Mouse (Mus musculus): Measurements from ENCODE around the gene Cybb.
"Not testable (repeated sequence)": the region's sequence is repeated elsewhere in the genome, so short reads cannot be mapped to it uniquely, and the experiment has no call there.

The Cybb gene

DNA sequence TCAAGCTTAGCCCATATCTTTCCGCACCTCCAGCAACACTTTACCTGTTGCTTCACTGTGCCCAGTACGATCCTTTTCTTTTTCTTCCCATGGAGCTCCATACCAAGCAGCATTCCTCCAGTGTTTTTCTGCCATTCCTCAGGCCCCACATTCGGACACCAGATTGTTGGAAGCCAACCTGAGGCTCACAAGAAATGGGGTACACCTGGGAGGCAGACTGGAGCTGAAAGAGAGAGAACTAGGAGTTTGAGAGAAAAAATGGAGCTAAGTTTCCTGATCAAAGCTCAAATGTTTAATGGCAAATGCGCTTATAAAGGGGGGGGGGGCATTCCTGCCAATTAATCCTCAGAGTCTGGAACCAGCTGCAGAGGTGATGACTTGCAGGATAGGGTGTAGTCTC is at the start of gene Cybb:
Gene Cybb (minus strand): TSS at position 101 of the 400 bp plus-strand sequence.
- no peak for DNase-seq (ENCODE audit: low read depth, low spot score)

DNA sequence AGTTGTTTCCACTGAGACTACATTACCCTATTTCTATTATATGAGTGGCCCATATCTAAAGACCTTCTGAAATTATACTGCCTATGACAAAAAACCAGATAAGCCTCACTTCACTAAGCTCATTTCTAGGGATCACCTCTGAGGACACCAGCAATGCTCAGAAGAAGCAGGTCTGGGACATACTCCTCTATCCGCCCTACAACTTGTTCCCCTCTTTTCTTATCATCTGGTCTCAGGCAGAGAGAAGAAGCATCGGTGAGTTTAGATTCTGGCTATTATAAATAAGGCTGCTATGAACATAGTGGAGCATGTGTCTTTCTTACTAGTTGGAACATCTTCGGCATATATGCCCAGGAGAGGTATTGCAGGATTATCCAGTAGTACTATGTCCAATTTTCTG is 49.3 kb upstream of the Cybb start:
- DNase-seq (ENCODE audit: low read depth, low spot score), result no peak

DNA sequence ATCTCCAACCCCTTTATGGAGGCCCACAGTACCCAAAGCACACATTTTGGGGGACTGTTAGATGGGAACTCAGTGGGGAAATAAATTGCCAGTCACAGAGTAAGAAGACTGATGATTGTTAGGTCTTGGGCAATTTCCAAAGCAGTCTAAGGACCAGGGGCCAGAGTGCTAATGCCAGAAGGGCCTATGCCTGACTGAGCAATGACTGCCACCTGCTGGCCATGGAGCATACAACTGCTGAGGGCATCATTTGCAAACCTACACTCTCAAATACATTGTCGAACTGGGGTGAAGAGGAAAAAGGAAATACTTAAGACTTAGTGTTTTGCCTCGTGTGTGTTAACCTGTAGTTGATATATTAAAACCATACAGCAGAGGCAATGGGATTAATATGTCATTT is 32.4 kb upstream of the Cybb start:
- DNase-seq (ENCODE audit: low read depth, low spot score), result peak; percentile 1

DNA sequence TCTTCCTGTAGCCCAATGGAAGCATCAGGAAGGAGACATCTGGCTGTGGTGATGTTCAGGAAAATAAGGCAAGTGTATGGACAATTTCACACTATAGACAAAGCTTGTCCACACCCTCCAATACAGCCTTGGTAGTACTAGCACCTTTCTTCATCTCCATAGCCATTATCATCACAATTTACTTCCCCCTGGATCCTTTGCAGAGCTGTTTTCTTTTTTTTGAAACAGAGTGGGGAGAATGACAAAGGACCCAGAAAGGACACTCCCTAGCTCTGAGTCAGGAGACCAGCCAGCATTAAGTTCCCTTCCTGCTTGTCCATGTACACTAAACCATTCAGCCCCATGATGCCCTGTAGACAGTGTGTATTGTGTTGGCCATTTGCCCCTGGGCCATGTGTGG is 30.0 kb upstream of the Cybb start:
- DNase-seq (ENCODE audit: low read depth, low spot score), result not testable (repeated sequence)

DNA sequence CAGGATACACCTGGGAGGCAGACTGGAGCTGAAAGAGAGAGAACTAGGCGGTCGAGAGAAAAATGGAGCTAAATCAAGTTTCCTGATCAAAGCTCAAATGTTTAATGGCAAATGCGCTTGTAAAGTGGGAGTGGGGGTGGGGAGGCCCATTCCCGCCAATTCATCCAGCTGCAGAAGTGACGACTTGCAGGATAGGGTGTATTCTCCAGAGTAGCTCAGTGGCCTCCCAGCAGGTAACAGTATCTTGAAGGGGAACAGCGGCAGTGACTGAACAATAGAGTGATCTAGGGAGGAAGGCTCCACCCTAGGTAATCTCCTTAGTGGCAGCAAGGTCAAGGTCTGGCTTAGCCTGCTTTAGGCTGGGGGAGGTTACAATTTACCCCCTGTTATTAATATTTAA is 12.5 kb downstream of the Cybb start:
- not testable (repeated sequence) for DNase-seq (ENCODE audit: low read depth, low spot score)

DNA sequence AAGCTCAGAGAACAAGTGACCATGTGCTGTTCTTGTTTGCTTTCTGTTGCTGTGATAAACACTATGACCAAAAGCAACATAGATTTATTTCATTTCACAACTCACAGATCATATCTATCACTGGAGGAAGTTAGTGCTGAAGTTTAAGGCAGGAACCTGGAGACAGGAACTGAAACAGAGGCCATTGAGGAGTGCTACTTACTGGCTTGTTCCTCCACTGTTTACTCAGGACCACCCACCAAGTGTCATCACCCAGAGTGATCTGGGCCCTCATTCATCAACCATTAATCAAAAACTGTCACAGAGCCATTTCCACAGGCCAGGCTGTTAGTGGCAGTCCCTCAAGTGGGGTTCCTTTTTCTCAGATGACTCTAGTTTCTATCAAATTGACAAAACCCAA is 13.1 kb downstream of the Cybb start:
- no peak for DNase-seq (ENCODE audit: low read depth, low spot score)

DNA sequence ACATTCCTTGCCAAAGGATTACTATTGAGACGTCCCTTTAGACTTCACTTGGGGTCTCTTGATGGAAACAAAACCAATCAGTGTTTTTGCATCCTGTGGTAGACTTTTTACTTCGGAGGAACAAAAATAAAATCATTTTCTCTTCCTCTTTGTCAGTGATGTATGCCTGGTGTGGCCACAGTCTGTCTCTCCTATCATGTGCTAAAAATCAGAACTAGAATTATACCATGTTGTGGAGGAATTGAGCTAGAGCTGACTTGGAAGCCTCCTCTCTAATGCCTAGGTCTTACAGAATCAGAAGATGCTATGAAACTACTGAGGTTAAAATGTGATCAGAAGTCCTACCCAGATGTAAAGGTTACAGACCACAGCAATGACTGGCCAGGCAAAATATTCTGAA is 13.8 kb downstream of the Cybb start:
- no peak for DNase-seq (ENCODE audit: low read depth, low spot score)

DNA sequence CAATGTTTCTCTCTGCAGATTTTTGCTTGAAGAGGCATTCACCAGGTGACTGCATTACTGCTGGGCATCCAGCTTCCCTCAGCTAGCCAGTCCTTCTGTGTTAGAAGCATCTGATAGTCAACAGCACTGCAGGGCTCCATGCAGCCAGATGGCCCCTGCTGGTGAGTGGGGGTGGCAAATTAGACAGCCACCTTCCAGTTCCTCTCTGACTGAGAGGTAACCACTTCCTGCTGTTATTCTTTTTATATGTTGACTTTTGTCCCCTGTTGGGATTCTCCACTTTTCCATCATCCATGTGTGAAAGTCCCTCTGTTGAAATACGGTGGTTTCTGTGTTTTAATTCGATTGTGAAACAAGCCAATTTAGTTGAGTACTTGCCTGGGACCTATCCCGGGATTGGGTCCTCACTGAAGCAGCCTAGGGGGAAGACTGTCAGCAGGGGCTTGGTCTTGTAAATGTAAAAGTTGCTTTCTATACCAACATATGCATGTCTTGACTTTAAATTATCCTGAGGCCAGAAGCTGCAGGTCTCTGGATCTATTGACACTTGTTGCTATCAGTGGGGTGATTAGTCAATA is 16.7 kb downstream of the Cybb start:
- no peak for DNase-seq (ENCODE audit: low read depth, low spot score)

DNA sequence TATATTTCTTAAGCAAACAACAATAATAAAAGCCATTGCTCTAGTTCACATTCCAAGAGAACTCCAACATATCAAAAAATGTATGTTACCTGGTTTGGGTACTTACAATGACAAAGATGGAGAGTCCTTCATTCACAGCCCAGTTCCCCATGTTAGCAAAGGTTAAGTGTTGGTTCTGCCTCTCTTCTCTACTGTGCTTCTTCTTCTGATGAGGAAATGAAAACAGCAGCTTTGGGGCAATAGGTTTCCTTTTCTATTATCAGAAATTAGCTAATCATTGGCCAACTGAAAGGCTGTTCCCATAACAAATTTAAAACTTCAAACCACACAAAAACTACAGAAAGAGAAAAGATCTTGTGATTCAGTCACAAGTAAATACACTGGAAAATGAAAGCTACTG is 18.5 kb downstream of the Cybb start:
- DNase-seq (ENCODE audit: low read depth, low spot score), result no peak

DNA sequence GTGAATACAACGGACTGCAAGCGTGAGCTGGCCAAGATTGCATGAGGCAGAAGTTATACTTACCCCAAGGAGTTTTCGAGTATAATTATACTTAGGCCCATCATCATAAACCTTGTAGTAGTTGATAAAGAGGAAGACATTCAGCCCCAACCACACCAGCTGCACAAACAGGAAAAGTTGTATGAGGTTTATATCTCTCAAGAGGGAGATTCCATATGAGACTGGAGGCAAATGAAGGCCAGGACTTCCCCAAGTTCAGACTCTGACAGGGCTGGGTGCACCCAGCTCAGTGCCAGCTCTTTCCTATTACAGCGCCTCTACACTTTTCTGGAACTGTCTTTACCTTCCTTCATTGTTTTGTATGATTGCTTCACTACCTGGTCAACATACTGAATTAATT is 20.6 kb downstream of the Cybb start:
- DNase-seq (ENCODE audit: low read depth, low spot score), result no peak

DNA sequence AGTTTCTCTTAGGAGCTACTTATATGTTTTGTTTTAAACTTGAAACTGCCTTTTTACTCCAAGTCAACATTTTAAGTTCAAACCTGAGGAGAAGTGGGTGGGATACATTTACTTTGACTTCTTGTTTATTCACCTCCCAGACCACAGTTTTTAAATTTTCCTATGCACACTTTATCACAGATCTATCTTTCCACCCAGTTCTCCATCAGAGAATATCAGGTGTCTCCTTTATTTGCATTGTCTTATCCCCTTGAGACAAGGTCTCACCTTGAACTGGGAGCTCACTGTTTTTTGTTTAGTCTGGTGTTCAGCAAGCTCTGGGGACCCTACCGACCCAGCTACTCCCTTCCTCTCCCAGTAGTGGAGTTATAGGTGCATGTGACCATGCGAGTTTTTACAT is 21.7 kb downstream of the Cybb start:
- DNase-seq (ENCODE audit: low read depth, low spot score), result no peak

DNA sequence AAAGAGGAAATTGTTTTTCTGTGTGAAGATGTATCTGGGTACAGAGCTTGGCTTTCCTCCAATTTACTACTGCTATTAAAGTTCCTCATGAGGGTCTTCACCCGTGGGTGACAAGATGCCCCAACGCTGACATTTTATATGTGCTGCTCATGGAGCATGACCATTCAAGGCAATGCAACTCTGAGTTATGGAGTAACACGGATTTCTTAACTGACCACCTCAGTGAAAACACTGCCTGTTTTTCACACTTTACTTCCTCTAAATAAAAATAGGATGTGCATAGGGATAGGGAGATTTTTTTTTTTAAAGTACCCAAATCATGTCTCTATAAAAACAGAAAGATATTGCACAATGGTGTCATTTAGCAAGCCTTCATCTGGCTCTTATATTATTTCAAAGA is 24.9 kb downstream of the Cybb start:
- no peak for DNase-seq (ENCODE audit: low read depth, low spot score)

DNA sequence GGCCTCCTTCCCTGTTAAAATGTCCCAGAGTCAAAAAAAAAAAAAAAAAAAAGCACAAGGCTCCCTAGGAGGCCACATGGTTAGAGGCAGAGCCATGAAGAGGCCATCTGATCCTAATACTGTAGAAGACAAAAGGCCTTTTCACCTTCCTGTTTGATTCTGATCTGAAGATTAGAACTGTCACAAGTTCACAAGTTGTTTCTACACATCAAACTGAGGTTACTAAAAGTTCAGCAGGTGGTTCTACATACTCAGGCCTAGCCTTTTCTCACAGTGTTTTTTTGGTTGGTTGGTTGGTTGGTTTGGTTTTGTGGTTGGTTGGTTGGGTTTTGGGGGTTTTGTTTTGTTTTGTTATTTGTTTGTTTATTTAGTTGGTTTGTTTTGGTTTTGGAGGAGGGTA is 26.2 kb downstream of the Cybb start:
- DNase-seq (ENCODE audit: low read depth, low spot score), result no peak

DNA sequence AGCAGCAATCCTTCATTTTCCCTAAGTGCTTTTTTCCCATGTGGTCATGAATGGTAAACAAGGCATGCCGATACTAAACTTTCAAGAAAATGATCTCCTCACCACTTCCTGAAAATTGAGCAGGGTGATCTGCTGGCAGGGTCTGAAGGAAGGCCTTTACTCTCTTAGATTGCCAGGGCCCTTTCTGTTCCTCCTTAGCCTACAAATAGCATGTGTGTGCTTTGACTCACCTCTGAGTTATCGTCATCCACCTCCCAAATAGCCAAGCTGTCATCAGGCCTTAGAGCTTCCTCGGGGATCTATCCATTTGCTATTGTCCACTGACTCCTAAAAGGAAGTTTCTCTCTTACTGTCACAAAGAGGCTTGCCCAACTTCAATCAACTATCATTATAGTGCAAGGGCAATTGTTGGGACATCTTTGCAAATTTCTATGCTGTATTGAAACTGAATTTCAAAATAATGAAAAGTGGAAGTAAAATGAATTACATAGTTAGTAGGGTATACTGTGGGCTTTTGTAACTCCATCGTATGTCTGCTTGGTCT is 27.1 kb downstream of the Cybb start:
- DNase-seq (ENCODE audit: low read depth, low spot score), result no peak

DNA sequence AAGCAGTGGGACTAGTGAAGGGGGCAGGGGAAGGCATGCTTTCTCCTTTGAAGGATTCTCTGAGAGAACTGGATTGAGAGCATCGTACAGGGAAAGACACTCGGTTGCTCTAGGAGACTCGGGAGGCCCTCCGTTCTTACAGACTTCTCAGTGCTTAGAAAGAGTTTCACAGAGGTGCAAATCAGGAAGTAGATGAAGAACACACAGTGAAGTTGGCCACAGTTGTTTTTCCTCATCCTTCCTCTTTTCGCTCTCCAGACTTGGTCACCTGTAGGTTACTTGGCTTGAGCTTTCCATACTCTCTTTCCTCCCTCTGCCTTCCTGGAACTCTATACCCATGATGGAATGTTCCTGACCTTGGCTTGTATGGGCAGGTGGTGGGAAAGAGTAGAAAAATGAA is 35.2 kb downstream of the Cybb start:
- no peak for DNase-seq (ENCODE audit: low read depth, low spot score)

DNA sequence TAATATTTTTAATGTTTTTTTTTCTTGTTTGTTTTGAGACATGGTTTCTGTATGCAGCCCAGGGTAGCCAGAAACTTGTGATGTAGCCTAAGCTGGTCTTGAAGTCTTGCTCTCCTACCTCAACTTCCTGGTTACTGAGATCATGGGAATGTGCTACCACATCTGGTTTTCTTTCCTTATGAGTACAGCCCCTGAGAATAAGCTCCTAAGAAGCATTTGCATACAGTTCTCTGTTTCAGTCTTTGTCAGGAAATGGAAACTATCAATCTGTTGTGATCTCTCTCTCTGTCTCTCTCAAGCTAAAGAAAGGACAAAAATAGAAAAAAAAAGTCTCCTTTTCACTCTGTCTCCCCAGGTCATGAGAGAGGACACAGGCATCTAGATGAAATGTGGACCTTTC is 40.3 kb downstream of the Cybb start:
- DNase-seq (ENCODE audit: low read depth, low spot score), result no peak

DNA sequence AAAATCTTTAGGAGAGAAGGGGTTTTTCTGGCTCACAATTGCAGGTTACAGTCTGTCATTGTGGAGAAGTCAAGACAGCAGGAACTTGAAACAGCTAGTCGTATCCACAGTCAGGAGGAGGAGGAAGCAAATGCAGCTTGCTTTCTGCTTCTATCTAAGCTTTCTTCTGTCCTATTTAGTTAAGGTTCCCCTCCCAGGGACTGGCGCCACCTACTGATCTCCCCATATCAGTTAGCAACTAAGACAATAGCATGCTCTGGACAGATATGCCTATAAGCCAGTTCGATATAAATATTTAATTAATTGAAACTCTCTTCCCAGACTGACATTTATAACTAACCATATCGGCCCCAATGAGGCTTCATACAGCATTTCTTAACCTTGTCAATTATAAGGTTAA is 46.5 kb downstream of the Cybb start:
- no peak for DNase-seq (ENCODE audit: low read depth, low spot score)

DNA sequence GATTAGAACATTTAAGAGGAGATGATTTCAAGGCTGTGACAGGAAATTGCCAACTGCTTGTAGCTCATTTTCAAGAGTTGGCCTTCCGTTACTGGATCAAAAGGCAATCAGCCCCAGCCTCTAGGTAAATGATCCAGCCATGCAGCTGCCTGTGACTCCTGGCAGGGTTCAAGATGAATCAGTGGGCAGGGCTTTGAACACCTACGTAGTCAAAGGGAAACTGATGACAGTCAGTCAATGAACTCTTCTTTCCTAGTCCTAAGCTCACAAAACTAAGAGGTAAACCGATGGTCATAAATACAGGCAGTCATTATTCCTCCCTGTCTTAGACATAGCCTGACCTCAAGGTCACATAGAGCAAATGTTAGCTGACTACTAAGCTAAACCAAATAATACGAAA is 47.0 kb downstream of the Cybb start:
- DNase-seq (ENCODE audit: low read depth, low spot score), result no peak

DNA sequence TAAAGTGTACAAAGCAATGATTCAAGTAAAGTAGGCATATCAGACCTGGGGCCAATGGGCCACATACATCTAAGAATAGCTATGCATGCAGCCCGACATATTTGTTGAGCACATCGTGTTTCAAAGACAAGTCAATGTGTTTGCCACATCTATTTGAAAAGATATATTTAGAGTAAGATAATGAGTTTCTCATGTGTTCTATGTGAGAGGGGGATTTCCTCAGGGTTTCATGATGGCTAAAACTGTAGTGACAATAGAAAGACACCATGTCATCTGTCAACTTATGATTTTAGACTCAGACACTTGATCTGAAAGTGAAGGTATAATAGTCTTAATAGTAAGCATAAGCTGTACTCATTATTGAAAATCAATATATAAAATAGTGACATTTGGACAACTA is 48.3 kb downstream of the Cybb start:
- DNase-seq (ENCODE audit: low read depth, low spot score), result no peak

DNA sequence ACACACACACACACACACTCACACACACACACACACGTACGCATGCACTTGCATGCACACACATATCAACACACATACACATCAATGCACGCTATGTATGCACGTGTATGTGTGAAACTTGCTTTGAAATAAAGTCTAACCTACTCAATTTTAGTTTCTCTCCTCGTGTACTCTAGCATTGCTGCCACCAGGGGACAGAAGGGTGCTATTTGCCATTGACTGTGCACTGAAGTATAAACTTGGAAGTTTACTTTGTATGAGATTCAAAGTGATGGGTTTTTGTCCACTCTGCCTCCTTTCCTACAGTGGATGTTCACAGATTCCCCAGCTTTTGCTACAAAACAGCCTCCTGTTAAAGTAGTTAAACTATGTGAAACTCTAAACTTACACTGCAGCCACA is 73.7 kb downstream of the Cybb start:
- no peak for DNase-seq (ENCODE audit: low read depth, low spot score)
